Mouse (Mus musculus) embryo, embryonic 11 days (tissue): ENCODE data around the gene Mtap.

Experiments
- DNase-seq: peaks from one replicate; pipeline ENCODE4 v3.0.0-alpha.2; 2015

Gene Mtap

GRCm38 (mm10) chr4:89136906-89137541 lies at the start of gene Mtap:
Gene Mtap (plus strand): TSS chr4:89137122.
- peak; percentile 91 for DNase-seq

- no peak for DNase-seq
Measured at GRCm38 (mm10) chr4:89089110-89089509, 47.8 kb upstream of the Mtap start.

- DNase-seq: no peak
Measured at GRCm38 (mm10) chr4:89090217-89090616, 46.7 kb upstream of the Mtap start.

- no peak for DNase-seq
Measured at GRCm38 (mm10) chr4:89092153-89092552, 44.8 kb upstream of the Mtap start.

- no peak for DNase-seq
Measured at GRCm38 (mm10) chr4:89094773-89095172, 42.1 kb upstream of the Mtap start.

- no peak for DNase-seq
Measured at GRCm38 (mm10) chr4:89098261-89098660, 38.7 kb upstream of the Mtap start.

GRCm38 (mm10) chr4:89101276-89101675 lies 35.6 kb upstream of the Mtap start:
- no peak for DNase-seq

- no peak for DNase-seq
Measured at GRCm38 (mm10) chr4:89102283-89102682, 34.6 kb upstream of the Mtap start.

GRCm38 (mm10) chr4:89105486-89105885 lies 31.4 kb upstream of the Mtap start:
- DNase-seq: no peak

- no peak for DNase-seq
Measured at GRCm38 (mm10) chr4:89106505-89106904, 30.4 kb upstream of the Mtap start.

- DNase-seq: no peak
Measured at GRCm38 (mm10) chr4:89112168-89112710, 24.7 kb upstream of the Mtap start.

GRCm38 (mm10) chr4:89112782-89113181 lies 24.1 kb upstream of the Mtap start:
- DNase-seq: no peak

GRCm38 (mm10) chr4:89116006-89116405 lies 20.9 kb upstream of the Mtap start:
- DNase-seq: no peak

- no peak for DNase-seq
Measured at GRCm38 (mm10) chr4:89119900-89120299, 17.0 kb upstream of the Mtap start.

GRCm38 (mm10) chr4:89120353-89120752 lies 16.6 kb upstream of the Mtap start:
- DNase-seq: no peak

GRCm38 (mm10) chr4:89123446-89124243 lies 13.3 kb upstream of the Mtap start:
- DNase-seq: no peak

- DNase-seq: no peak
Measured at GRCm38 (mm10) chr4:89127674-89128073, 9.2 kb upstream of the Mtap start.

GRCm38 (mm10) chr4:89128080-89128936 lies 8.6 kb upstream of the Mtap start:
- peak; percentile 82 for DNase-seq

GRCm38 (mm10) chr4:89128937-89129277 lies 8.0 kb upstream of the Mtap start:
- no peak for DNase-seq

GRCm38 (mm10) chr4:89129311-89129913 lies 7.5 kb upstream of the Mtap start:
- DNase-seq: peak; percentile 87

GRCm38 (mm10) chr4:89131795-89132194 lies 5.1 kb upstream of the Mtap start:
- no peak for DNase-seq

- peak; percentile 17 for DNase-seq
Measured at GRCm38 (mm10) chr4:89136356-89136755, 566 bp upstream of the Mtap start.
